Mouse (Mus musculus): ENCODE results near the gene Pptc7. TPM values are rescaled to one million over a fixed set of nuclear protein-coding genes. Genes with fewer than 3 reads are reported as not detected.

The Pptc7 gene
- polyA plus RNA-seq, 1 experiment: 7.2 TPM

DNA sequence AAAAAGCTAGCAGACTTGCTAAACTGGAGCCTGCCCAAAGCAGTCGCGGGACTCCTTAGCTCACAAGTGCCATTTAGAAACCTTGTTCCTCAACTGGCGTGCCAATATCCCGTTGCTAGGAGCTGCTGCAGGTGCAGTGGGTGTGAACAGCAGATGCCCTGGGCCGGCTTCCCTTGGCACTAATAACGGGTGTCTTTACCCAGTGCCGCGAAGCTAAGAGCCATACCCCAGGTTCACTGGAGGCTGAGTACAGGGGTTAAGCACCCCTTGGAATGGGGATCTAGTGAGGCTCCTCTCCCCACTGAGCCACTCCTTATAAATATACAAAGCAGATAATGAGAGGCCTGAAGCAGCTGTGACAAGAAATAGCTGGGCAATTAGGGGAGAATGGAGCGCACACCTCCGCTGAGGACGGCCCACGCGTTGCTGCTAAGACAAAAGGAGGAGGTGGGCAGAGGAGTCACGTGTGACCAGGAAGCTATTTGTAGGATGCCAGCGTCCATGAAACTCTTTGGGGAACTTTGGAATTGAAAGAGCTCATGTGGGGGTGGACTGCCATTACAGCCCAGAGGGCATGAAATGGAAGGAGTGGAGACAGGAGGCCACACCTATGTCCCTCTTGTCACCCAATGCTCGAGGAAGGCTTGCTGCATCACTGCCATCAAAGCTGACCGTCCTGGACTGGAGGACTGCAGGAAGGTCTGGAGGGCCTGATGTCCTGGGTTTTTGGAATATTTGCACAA, 40.2 kb upstream of the Pptc7 start:
- TF ChIP-seq POLR2A (IDR thresholded peaks at IDR 0.05; ENCODE audit: borderline replicate concordance, control insufficient read depth, low read depth, low read length) (no peak), CTCF (IDR thresholded peaks at IDR 0.05; ENCODE audit: control insufficient read depth, insufficient read depth, low read length) (no peak)
- 64% methylated on average over 17 of the region's 17 CpGs for WGBS
- no peak overlapping the region; the same call in none of the 2 replicates for H3K27ac ChIP-seq (ENCODE audit: control insufficient read depth, insufficient read depth, low read depth, low read length, poor library complexity)
- no peak overlapping the region for H3K4me3 ChIP-seq (replicated peaks; ENCODE audit: control insufficient read depth, low read depth, low read length)
- peaks cover 10% of the 10 kb centered on the region for H3K4me1 ChIP-seq (ENCODE audit: control insufficient read depth, insufficient read depth, low read length)

DNA sequence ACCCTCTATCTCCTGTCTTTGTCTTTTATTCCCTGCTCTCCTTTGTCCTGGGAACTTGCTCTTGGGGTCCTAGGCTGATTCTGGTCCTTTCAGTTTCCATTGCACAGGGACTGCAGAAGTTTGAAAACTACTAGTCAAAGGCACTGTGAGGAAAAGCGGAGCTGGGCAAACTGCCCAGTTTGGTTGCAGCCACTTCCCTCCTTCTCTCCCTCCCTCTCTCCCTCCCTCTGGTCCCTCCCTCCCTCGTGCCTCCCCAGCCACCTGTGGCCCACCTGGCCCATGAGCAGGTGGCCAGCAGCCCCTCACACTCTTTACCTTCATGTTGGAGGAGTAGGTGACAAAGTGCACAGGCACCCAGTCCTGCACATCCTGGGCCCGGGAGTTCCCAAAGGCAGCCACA, 39.0 kb upstream of the Pptc7 start:
- no peak for TF ChIP-seq CTCF (IDR thresholded peaks at IDR 0.05; ENCODE audit: control insufficient read depth, insufficient read depth, low read length)
- TF ChIP-seq POLR2A (IDR thresholded peaks at IDR 0.05; ENCODE audit: borderline replicate concordance, control insufficient read depth, low read depth, low read length): no peak
- 27% methylated on average over 3 of the region's 3 CpGs for WGBS
- H3K4me3 ChIP-seq (replicated peaks; ENCODE audit: control insufficient read depth, low read depth, low read length): no peak overlapping the region

DNA sequence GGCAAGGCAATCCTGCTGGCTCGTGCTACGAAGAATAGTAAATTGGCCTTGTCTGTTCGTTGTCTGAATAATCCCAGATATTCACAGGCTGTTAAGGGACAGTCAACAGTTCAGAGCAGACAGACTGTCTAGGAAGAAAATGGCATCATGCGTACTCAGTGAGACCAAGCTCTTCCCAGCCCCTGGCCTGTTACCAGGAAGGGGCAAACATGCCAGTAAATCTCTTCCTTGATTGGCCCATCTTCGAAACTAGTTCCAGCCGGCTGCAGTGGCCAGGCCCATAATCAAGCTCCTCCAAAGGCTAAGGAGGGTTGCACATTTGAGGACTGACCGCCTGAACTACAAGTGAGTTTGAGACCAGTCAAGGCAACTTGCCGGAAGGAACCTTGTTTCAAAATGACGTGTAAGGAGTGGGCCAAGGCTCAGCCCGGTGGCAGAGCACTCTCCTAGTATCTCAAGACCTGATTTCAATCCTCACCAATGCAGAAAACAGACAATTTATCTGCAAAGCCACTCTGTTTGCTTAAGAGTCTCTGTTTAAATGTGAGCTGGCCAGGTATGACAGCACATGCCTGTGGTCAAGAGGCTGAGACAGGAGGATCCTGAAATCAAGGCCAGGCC, 37.5 kb upstream of the Pptc7 start:
- H3K4me1 ChIP-seq (ENCODE audit: control insufficient read depth, insufficient read depth, low read length): peaks cover 10% of the 10 kb centered on the region
- no peak overlapping the region for H3K27ac ChIP-seq (ENCODE audit: control insufficient read depth, insufficient read depth, low read depth, low read length, poor library complexity)
- WGBS: 85% methylated on average over 10 of the region's 10 CpGs
- TF ChIP-seq CTCF (IDR thresholded peaks at IDR 0.05; ENCODE audit: control insufficient read depth, insufficient read depth, low read length) (no peak), POLR2A (IDR thresholded peaks at IDR 0.05; ENCODE audit: borderline replicate concordance, control insufficient read depth, low read depth, low read length) (no peak)
- no peak overlapping the region for H3K4me3 ChIP-seq (replicated peaks; ENCODE audit: control insufficient read depth, low read depth, low read length)

More for the DNA sequence above, 39.0 kb upstream of the Pptc7 start:
- Histone ChIP-seq H3K27ac (ENCODE audit: control insufficient read depth, insufficient read depth, low read depth, low read length, poor library complexity) (no peak overlapping the region), H3K4me1 (ENCODE audit: control insufficient read depth, insufficient read depth, low read length) (peaks cover 10% of the 10 kb centered on the region)

DNA sequence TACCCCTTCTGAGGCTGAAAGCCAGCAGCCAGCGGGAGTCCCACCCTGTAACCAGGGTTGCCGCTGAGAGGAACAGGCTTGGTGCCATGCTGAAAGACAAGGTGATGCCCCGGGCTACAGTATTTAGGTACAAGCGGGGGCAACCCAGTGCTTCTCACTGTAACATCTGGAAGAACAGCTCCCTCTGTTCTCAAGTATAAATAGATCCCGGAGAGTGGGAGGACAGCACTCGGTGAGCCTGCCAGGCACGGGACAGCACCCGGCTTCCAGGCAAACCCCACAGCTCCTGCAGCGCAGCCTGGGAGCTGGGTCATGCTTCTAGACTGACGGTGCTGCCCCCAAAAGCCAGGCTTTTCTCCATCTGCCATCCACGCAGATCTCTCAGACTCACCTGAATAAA, 36.6 kb upstream of the Pptc7 start:
- Histone ChIP-seq H3K4me1 (ENCODE audit: control insufficient read depth, insufficient read depth, low read length) (peaks cover 10% of the 10 kb centered on the region), H3K4me3 (replicated peaks; ENCODE audit: control insufficient read depth, low read depth, low read length) (no peak overlapping the region), H3K27ac (ENCODE audit: control insufficient read depth, insufficient read depth, low read depth, low read length, poor library complexity) (no peak overlapping the region)
- 92% methylated on average over 11 of the region's 11 CpGs for WGBS
- TF ChIP-seq CTCF (IDR thresholded peaks at IDR 0.05; ENCODE audit: control insufficient read depth, insufficient read depth, low read length): no peak
- no peak for TF ChIP-seq POLR2A (IDR thresholded peaks at IDR 0.05; ENCODE audit: borderline replicate concordance, control insufficient read depth, low read depth, low read length)

DNA sequence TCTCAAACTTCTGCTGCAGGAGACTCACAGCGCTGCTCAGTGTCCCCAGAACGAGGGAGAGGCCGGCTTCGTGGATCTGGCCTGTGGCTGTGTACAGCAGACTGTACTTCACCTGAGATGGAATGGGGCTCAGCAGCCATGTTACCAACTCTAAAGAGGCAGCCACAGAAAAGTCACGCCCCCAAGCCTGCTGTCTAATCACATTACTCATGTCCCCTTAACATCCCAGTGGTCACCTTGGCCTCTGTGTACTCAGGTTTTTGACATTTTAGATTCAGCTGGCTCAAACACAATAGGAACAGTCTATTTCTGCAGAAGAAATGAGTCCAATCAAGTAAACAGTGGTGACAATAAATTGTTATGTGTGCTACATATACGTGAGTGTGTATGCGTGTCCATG, 36.2 kb upstream of the Pptc7 start:
- peaks cover 10% of the 10 kb centered on the region for H3K4me1 ChIP-seq (ENCODE audit: control insufficient read depth, insufficient read depth, low read length)
- no peak for TF ChIP-seq POLR2A (IDR thresholded peaks at IDR 0.05; ENCODE audit: borderline replicate concordance, control insufficient read depth, low read depth, low read length)
- H3K4me3 ChIP-seq (replicated peaks; ENCODE audit: control insufficient read depth, low read depth, low read length): no peak overlapping the region
- no peak overlapping the region for H3K27ac ChIP-seq (ENCODE audit: control insufficient read depth, insufficient read depth, low read depth, low read length, poor library complexity)
- 85% methylated on average over 7 of the region's 7 CpGs for WGBS

DNA sequence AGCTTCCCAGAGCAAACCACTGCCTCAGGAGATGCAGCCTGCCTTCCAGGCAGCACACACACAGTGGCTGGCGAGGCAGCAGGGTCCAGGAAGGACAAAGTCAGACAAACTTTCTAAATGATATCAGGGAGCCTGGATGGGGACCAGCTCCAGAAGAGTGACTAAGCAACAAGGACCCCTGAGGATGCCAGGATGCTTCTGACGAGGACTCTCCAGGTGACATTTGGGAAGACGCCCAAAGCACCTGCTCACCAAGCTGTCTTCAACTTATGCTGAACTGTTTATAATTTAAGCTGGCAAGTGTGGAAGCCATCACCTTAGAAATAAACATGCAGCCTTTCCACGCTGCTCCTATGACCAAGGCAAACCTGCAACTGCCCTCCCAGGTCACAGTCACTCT, 34.9 kb upstream of the Pptc7 start:
- TF ChIP-seq CTCF (IDR thresholded peaks at IDR 0.05; ENCODE audit: control insufficient read depth, insufficient read depth, low read length) (no peak), POLR2A (IDR thresholded peaks at IDR 0.05; ENCODE audit: borderline replicate concordance, control insufficient read depth, low read depth, low read length) (no peak)
- no peak overlapping the region for H3K27ac ChIP-seq (ENCODE audit: control insufficient read depth, insufficient read depth, low read depth, low read length, poor library complexity)
- 89% methylated on average over 4 of the region's 4 CpGs for WGBS
- peaks cover 4% of the 10 kb centered on the region for H3K4me1 ChIP-seq (ENCODE audit: control insufficient read depth, insufficient read depth, low read length)
- no peak overlapping the region for H3K4me3 ChIP-seq (replicated peaks; ENCODE audit: control insufficient read depth, low read depth, low read length)

DNA sequence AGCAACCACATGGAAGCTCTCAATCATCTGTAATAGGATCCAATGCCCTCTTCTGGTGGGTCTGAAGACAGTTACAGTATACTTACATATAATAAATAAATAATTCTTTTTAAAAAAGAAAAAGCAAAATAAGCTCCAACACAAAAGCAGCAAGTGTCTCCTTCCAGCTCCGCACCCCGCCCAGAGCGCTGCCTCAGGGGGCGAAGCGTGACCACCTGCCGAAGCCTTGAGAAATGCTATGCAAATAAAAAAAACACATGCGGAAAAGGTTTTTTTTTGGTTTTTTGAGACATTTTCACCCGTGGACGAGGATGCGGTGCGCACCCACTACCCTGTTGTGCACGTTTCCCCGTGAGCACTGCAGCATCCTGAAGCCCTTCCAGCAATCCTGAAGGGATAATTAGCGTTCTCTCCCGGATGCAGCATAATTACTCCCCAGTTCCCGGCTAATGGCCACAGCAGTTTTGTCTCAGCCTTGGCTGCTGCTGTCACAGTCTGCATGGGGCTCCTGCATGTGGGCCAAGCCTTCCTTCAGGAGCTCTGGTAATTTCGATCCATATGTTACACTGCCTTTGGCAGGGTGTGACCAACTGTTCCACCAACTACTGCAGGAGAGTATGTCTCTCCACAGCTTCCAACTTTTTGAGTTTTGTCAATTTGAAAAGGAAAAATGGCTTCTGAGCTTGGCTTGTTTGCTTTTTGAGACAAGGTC, 32.1 kb upstream of the Pptc7 start:
- WGBS: 93% methylated on average over 17 of the region's 17 CpGs
- no peak overlapping the region for H3K27ac ChIP-seq (ENCODE audit: control insufficient read depth, insufficient read depth, low read depth, low read length, poor library complexity)
- TF ChIP-seq POLR2A (IDR thresholded peaks at IDR 0.05; ENCODE audit: borderline replicate concordance, control insufficient read depth, low read depth, low read length): no peak
- no peak for TF ChIP-seq CTCF (IDR thresholded peaks at IDR 0.05; ENCODE audit: control insufficient read depth, insufficient read depth, low read length)

DNA sequence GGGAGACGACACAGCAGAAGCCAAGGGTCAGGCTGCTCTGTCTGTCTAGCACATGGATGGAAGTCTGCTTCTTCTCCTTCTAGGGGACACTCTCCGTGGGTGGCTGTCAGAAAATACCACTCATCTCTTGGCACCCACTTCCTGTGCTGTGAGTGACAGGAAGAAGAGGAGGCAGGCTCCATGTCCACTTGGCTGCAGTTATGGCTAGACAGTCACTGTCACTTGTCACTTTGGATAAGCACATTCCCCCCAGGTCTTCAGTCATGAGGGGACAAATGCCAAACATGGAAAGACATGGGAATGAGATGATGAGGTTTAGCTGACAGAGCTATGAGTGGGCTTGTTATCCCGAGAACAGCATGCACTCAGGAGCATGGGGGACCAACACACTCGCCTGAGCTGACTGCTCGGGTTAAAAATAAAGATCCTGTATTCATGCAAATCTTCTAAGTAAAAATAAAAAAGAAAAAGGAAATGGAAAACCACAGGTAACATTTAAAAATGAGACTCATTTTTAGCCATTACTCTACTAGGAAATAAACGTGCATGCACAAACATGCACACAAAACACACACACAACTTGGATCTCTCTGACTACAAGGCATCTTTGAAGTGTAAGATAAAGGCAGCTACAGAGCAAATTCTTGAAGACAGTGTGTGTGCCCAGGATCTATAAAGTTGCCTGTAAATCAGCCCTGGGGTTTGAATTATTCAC, 26.0 kb upstream of the Pptc7 start:
- 28% methylated on average over 6 of the region's 6 CpGs for WGBS
- no peak overlapping the region for H3K4me3 ChIP-seq (replicated peaks; ENCODE audit: control insufficient read depth, low read depth, low read length)
- peaks cover 1% of the 10 kb centered on the region; the same call in 1 of the 2 replicates for H3K4me1 ChIP-seq (ENCODE audit: control insufficient read depth, insufficient read depth, low read length)
- peak overlapping the region; percentile 4; the same call in 1 of the 2 replicates for H3K27ac ChIP-seq (ENCODE audit: control insufficient read depth, insufficient read depth, low read depth, low read length, poor library complexity)
- TF ChIP-seq CTCF (IDR thresholded peaks at IDR 0.05; ENCODE audit: control insufficient read depth, insufficient read depth, low read length): no peak
- TF ChIP-seq POLR2A (IDR thresholded peaks at IDR 0.05; ENCODE audit: borderline replicate concordance, control insufficient read depth, low read depth, low read length): no peak

More for the DNA sequence above, 32.1 kb upstream of the Pptc7 start:
- Histone ChIP-seq H3K4me3 (replicated peaks; ENCODE audit: control insufficient read depth, low read depth, low read length) (no peak overlapping the region), H3K4me1 (ENCODE audit: control insufficient read depth, insufficient read depth, low read length) (no peaks in the 10 kb centered on the region; the same call in 1 of the 2 replicates)
